Mouse (Mus musculus) MEL (cell line): ENCODE results near the gene Srrm3.

ENCODE experiments used
- CTCF ChIP-seq, 3 experiments: IDR thresholded peaks in 2 of 3; conservative IDR thresholded peaks in 1 of 3; 2 replicates each; pipeline ENCODE4 v1.5.1; 2011 to 2012; ENCODE audit warnings: low read length in 3 of 3, low read depth in 2 of 3, mild to moderate bottlenecking in 2 of 3, improper control_type of control experiment in 1 of 3, inconsistent platforms in 1 of 3, mixed read lengths in 1 of 3, moderate library complexity in 1 of 3; ENCODE audit not compliant: control insufficient read depth in 1 of 3, insufficient read depth in 1 of 3, poor library complexity in 1 of 3, severe bottlenecking in 1 of 3
- E2F4 ChIP-seq: IDR thresholded peaks from 2 replicates; pipeline ENCODE4 v1.6.1; 2011; ENCODE audit warnings: low read depth, low read length, improper control_type of control experiment, borderline replicate concordance
- ELF1 ChIP-seq: IDR thresholded peaks from 2 replicates; pipeline ENCODE4 v1.6.1; 2014; ENCODE audit warnings: low read depth, mild to moderate bottlenecking, inconsistent platforms, low read length, improper control_type of control experiment, moderate library complexity
- EP300 ChIP-seq, 2 experiments: IDR thresholded peaks; 2 replicates each; pipeline ENCODE4 v1.6.1; 2011; ENCODE audit warnings: improper control_type of control experiment in 2 of 2, low read length in 2 of 2, low read depth in 1 of 2, mild to moderate bottlenecking in 1 of 2
- ETS1 ChIP-seq: IDR thresholded peaks from 2 replicates; pipeline ENCODE4 v1.6.1; 2012; ENCODE audit warnings: low read depth, mild to moderate bottlenecking, inconsistent platforms, low read length, improper control_type of control experiment, moderate library complexity
- MEF2A ChIP-seq: IDR thresholded peaks from 2 replicates; pipeline ENCODE4 v1.6.1; 2014; ENCODE audit warnings: low read depth, mild to moderate bottlenecking, inconsistent platforms, low read length, improper control_type of control experiment; ENCODE audit not compliant: poor library complexity, insufficient replicate concordance, severe bottlenecking; ENCODE audit errors: extremely low read depth
- MYB ChIP-seq: IDR thresholded peaks from 2 replicates; pipeline ENCODE4 v1.6.1; 2011; ENCODE audit warnings: mild to moderate bottlenecking, low read depth, low read length, improper control_type of control experiment
- POLR2A ChIP-seq, 2 experiments: IDR thresholded peaks; 2 replicates each; pipeline ENCODE4 v1.6.1; 2011 to 2012; ENCODE audit warnings: low read length in 2 of 2, mild to moderate bottlenecking in 2 of 2, control low read depth in 1 of 2, improper control_type of control experiment in 1 of 2, low read depth in 1 of 2, moderate library complexity in 1 of 2; ENCODE audit not compliant: control insufficient read depth in 1 of 2, insufficient read depth in 1 of 2, poor library complexity in 1 of 2
- TBP ChIP-seq: IDR thresholded peaks from 2 replicates; pipeline ENCODE4 v1.8.0; 2011; ENCODE audit warnings: low read depth, low read length, improper control_type of control experiment
- USF1 ChIP-seq: IDR thresholded peaks from 2 replicates; pipeline ENCODE4 v1.6.1; 2014; ENCODE audit warnings: low read depth, mild to moderate bottlenecking, inconsistent platforms, low read length, improper control_type of control experiment, moderate library complexity
- ZKSCAN1 ChIP-seq: IDR thresholded peaks from 2 replicates; pipeline ENCODE4 v1.6.1; 2012; ENCODE audit warnings: low read depth, mild to moderate bottlenecking, inconsistent platforms, low read length, improper control_type of control experiment, moderate library complexity
- ZMIZ1 ChIP-seq: IDR thresholded peaks from 2 replicates; pipeline ENCODE4 v1.6.1; 2012; ENCODE audit warnings: low read depth, mild to moderate bottlenecking, inconsistent platforms, low read length, improper control_type of control experiment, moderate library complexity

- TF ChIP-seq POLR2A (IDR thresholded peaks at IDR 0.05; ENCODE audit: control insufficient read depth in 1 of 2, insufficient read depth in 1 of 2, low read depth in 1 of 2, low read length in 2 of 2, poor library complexity in 1 of 2), result no peak
- TF ChIP-seq TBP, result no peak
- no peak for TF ChIP-seq ETS1
- no peak for TF ChIP-seq CTCF (IDR thresholded peaks at IDR 0.05 in 2 of 3, conservative IDR thresholded peaks at IDR 0.05 in 1 of 3; ENCODE audit: control insufficient read depth in 1 of 3, insufficient read depth in 1 of 3, low read depth in 2 of 3, low read length in 3 of 3, poor library complexity in 1 of 3, severe bottlenecking in 1 of 3)
- no peak for TF ChIP-seq ZMIZ1
- no peak for TF ChIP-seq USF1
- TF ChIP-seq ZKSCAN1, result no peak
- no peak for TF ChIP-seq ELF1
- no peak for TF ChIP-seq E2F4
- no peak for TF ChIP-seq MEF2A
- no peak for TF ChIP-seq MYB
- TF ChIP-seq EP300 (IDR thresholded peaks at IDR 0.05; ENCODE audit: low read depth in 1 of 2, low read length in 2 of 2), result no peak
Observed at GRCm38 (mm10) chr5:135818491-135818890, 11.8 kb downstream of the Srrm3 start.
